Mouse (Mus musculus) kidney, embryonic 16.5 days (tissue): ENCODE measurements around the gene Adprhl2. TPM values are rescaled to one million over a fixed set of nuclear protein-coding genes. Genes with fewer than 3 reads are reported as not detected.

Experiments used
- ATAC-seq: fragments of 200-750 bp; cut with Nextera tagmentation; 2 replicates; pipeline ENCODE4 v1.8.0; 2017; ENCODE audit warnings: moderate TSS enrichment; ENCODE audit not compliant: low FRiP score, low TSS enrichment
- H3K27ac ChIP-seq: fragments of 300-500 bp; sonication (generic); 2 replicates; pipeline ENCODE4 v1.5.1; 2014; ENCODE audit warnings: low read length
- H3K27me3 ChIP-seq: fragments of 300-500 bp; sonication (generic); 2 replicates; pipeline ENCODE4 v1.6.1; 2014; ENCODE audit warnings: low read length, control low read depth, mixed read lengths; ENCODE audit not compliant: insufficient read depth
- H3K36me3 ChIP-seq: fragments of 300-500 bp; sonication (generic); 2 replicates; pipeline ENCODE4 v1.6.1; 2014; ENCODE audit warnings: low read length, control low read depth, mixed read lengths; ENCODE audit not compliant: insufficient read depth
- H3K4me1 ChIP-seq: fragments of 300-500 bp; sonication (generic); 2 replicates; pipeline ENCODE4 v1.6.1; 2014; ENCODE audit warnings: low read length, control low read depth, mixed read lengths; ENCODE audit not compliant: insufficient read depth
- H3K4me2 ChIP-seq: fragments of 300-500 bp; sonication (generic); replicated peaks from 2 replicates; pipeline ENCODE4 v1.6.1; 2014; ENCODE audit warnings: low read depth, low read length
- H3K4me3 ChIP-seq: fragments of 300-500 bp; sonication (generic); 2 replicates; pipeline ENCODE4 v1.5.1; 2014; ENCODE audit warnings: mild to moderate bottlenecking, low read length
- H3K9ac ChIP-seq: fragments of 300-500 bp; sonication (generic); replicated peaks from 2 replicates; pipeline ENCODE4 v1.6.1; 2014; ENCODE audit warnings: low read length
- H3K9me3 ChIP-seq: fragments of 300-500 bp; sonication (generic); 2 replicates; pipeline ENCODE4 v1.6.1; 2016; ENCODE audit warnings: low read length, control low read depth
- WGBS: fragments of 180-500 bp; shearing (Covaris S2); extraction: QIAGEN DNeasy Blood & Tissue Kit; methylation state at CpG from one replicate; pipeline ENCODE4 v1.1.7; 2014; 5-methylcytosine and 5-hydroxymethylcytosine counted together
- polyA plus RNA-seq: library from polyadenylated mRNA; unstranded; fragments of >200 nt; fragmentation: Nextera tagmentation; extraction: Ambion mirVana; gene quantifications from 2 replicates; pipeline ENCODE4 v1.2.1, GENCODE M21; 2015

Adprhl2 gene
- polyA plus RNA-seq: 85.3 and 91.6 TPM in 2 replicates

DNA sequence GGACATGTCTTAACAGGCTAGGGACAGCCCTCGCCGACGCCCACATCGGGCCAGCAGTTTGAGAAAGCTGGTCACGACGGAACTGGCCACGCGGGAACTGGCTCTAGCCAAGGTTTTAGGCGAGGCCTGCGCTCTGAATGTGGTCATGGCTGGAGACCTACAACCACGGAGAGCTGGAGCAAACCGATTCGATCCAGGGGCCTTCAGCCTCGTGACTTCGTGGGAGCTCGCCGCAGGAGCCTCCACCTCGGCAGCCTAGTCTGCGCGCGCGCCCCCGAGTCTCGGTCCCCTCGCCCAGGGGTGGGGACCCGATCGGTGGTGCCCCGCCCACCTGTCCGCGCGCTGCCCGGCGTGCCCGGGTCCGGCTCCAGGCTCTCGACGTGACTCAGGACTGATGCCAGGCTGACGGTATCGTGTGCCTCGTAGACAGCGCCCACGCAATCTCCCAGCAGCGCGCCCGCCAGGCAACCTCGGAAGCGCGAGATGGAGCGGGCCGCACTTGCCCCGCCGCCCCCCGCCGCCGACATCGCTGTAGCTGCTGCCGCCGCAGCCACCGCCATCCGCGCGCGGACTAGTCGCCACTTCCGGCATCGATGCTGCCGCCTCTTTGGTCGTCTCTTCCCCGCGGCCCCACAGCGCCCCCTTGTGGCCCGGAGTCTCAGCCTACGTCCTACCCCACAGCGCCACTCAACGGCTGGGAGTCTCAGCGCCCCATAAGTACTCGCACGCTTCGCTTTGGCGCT, at the start of gene Adprhl2:
Gene Adprhl2 (minus strand): TSS at position 593 of the 743 bp plus-strand sequence.
- under 1% methylated on average over 80 of the region's 80 CpGs for whole genome bisulfite sequencing
- peak; percentile 86 for ATAC-seq

GRCm38 (mm10) chr4:126360069-126360468, 38.6 kb upstream of the Adprhl2 start:
- H3K4me2 ChIP-seq: no peak overlapping the region
- no peaks in the 10 kb centered on the region for H3K27me3 ChIP-seq
- no peak overlapping the region for H3K4me3 ChIP-seq
- H3K9me3 ChIP-seq: no peaks in the 10 kb centered on the region
- 95% methylated on average over 1 of the region's 1 CpGs for WGBS
- peaks cover 19% of the 10 kb centered on the region; the same call in 1 of the 2 replicates for H3K36me3 ChIP-seq
- ATAC-seq: no peak
- H3K9ac ChIP-seq: no peak overlapping the region
- H3K4me1 ChIP-seq: no peaks in the 10 kb centered on the region
- no peak overlapping the region for H3K27ac ChIP-seq

More for the DNA sequence above, at the start of gene Adprhl2:
- Histone ChIP-seq H3K27ac (peak within 1 kb of the TSS; percentile 71), H3K36me3 (peaks cover 24% of the 10 kb centered on the region), H3K4me3 (peak within 1 kb of the TSS; percentile 76), H3K27me3 (peaks cover 7% of the 10 kb centered on the region; the same call in 1 of the 2 replicates), H3K9ac (peak within 1 kb of the TSS; percentile 84), H3K9me3 (no peaks in the 10 kb centered on the region), H3K4me1 (peaks cover 16% of the 10 kb centered on the region), H3K4me2 (peak within 1 kb of the TSS; percentile 90)

- 83% methylated on average over 4 of the region's 4 CpGs for WGBS
- ATAC-seq: no peak
These were observed 21.9 kb upstream of the Adprhl2 start for GRCm38 (mm10) chr4:126343451-126343850.

DNA sequence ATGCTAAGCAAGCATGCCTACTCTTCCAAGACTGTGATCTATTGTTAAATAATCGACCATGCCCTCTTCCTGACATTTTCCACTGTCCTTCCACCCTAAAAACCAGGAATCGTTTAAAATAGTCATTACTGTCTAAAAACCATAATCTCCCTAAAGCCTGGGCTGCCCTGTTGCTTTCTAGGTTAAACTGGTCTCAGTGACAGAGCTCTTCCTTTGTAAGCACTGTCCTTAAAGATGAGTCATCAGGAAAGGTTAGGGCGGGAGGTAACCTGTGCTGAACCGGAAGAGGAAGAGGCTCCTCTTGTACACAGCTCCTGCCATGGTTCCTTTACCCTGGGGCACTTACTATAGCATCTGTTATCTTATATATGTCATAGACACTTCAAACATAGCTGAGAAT, 18.0 kb upstream of the Adprhl2 start:
- H3K36me3 ChIP-seq: no peaks in the 10 kb centered on the region
- no peak overlapping the region for H3K9ac ChIP-seq
- no peaks in the 10 kb centered on the region for H3K4me1 ChIP-seq
- no peaks in the 10 kb centered on the region for H3K9me3 ChIP-seq
- H3K27ac ChIP-seq: no peak overlapping the region
- no peak overlapping the region for H3K4me3 ChIP-seq
- WGBS: 58% methylated on average over 4 of the region's 4 CpGs
- no peak for ATAC-seq
- H3K27me3 ChIP-seq: no peaks in the 10 kb centered on the region
- no peak overlapping the region for H3K4me2 ChIP-seq

More at GRCm38 (mm10) chr4:126343451-126343850, 21.9 kb upstream of the Adprhl2 start:
- H3K4me3 ChIP-seq: no peak overlapping the region
- no peak overlapping the region for H3K27ac ChIP-seq
- no peak overlapping the region for H3K4me2 ChIP-seq
- H3K9me3 ChIP-seq: no peaks in the 10 kb centered on the region
- H3K27me3 ChIP-seq: no peaks in the 10 kb centered on the region
- no peaks in the 10 kb centered on the region for H3K4me1 ChIP-seq
- no peak overlapping the region for H3K9ac ChIP-seq
- peaks cover 17% of the 10 kb centered on the region for H3K36me3 ChIP-seq

GRCm38 (mm10) chr4:126332358-126332757, 10.9 kb upstream of the Adprhl2 start:
- H3K4me3 ChIP-seq: no peak overlapping the region
- H3K4me1 ChIP-seq: no peaks in the 10 kb centered on the region
- no peak overlapping the region for H3K9ac ChIP-seq
- H3K4me2 ChIP-seq: no peak overlapping the region
- H3K9me3 ChIP-seq: no peaks in the 10 kb centered on the region
- no peaks in the 10 kb centered on the region for H3K27me3 ChIP-seq
- H3K36me3 ChIP-seq: 0 out of 2 replicates have a peak, but pooled peaks cover 4% of the 10 kb centered on the region
- H3K27ac ChIP-seq: no peak overlapping the region
- ATAC-seq: no peak
- 53% methylated on average over 3 of the region's 3 CpGs for WGBS

DNA sequence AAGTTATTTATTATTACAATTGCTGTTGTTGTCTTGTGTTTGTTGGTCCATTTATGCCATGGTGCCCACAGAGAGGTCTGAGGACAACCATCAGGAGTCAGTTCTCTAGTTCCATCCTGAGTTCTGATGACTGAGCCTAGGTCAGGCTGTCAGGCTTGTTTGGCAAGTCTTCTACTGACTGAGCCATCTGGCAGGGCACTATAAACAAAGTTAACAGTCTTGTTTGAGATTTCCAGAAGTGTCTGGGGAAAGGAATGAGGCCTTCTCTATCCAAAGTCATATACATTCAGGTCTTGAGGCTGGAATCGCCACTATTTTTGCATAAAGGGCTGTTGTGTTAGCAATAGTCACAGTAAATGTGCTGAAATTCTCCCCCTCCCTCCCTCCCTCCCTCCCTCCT, 10.2 kb upstream of the Adprhl2 start:
- no peak for ATAC-seq
- Histone ChIP-seq H3K36me3 (0 out of 2 replicates have a peak, but pooled peaks cover 4% of the 10 kb centered on the region), H3K4me1 (no peaks in the 10 kb centered on the region), H3K27ac (no peak overlapping the region), H3K9me3 (no peaks in the 10 kb centered on the region), H3K4me2 (no peak overlapping the region), H3K4me3 (no peak overlapping the region), H3K27me3 (no peaks in the 10 kb centered on the region), H3K9ac (no peak overlapping the region)
- 68% methylated on average over 1 of the region's 1 CpGs for WGBS

- Histone ChIP-seq H3K36me3 (0 out of 2 replicates have a peak, but pooled peaks cover 4% of the 10 kb centered on the region), H3K9ac (no peak overlapping the region), H3K4me1 (peaks cover 4% of the 10 kb centered on the region), H3K4me2 (no peak overlapping the region), H3K9me3 (no peaks in the 10 kb centered on the region), H3K4me3 (no peak overlapping the region), H3K27me3 (no peaks in the 10 kb centered on the region), H3K27ac (no peak overlapping the region)
- 95% methylated on average over 4 of the region's 4 CpGs for WGBS
- no peak for ATAC-seq
These were observed 8.8 kb upstream of the Adprhl2 start for GRCm38 (mm10) chr4:126330295-126330694.

DNA sequence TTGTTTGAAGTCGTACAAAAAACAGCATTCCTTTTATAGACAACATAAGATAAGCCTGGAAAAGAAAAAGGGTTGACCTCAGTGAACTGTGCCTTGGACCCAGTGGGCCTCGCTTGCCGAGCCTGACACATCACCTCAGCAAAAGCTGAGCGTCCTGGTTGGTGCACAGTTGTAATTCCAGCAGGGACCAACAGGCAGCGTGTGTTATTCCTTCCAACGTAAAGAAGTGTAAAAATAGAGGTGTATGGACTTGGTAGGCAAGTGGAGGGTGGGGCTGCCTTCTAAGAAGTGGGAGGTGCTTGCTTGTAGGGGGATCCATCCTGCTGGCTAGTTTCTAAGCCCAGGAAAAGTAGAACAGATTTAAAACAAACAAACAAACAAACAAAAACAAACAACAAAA, 4.5 kb upstream of the Adprhl2 start:
- H3K9me3 ChIP-seq: no peaks in the 10 kb centered on the region
- peaks cover 7% of the 10 kb centered on the region; the same call in 1 of the 2 replicates for H3K27me3 ChIP-seq
- H3K27ac ChIP-seq: no peak overlapping the region
- 19% methylated on average over 6 of the region's 6 CpGs for WGBS
- no peak for ATAC-seq
- H3K4me2 ChIP-seq: no peak overlapping the region
- H3K36me3 ChIP-seq: no peaks in the 10 kb centered on the region
- H3K9ac ChIP-seq: no peak overlapping the region
- H3K4me1 ChIP-seq: peaks cover 8% of the 10 kb centered on the region
- no peak overlapping the region for H3K4me3 ChIP-seq

- peak within 1 kb of the TSS; percentile 31 for H3K4me3 ChIP-seq
- peaks cover 13% of the 10 kb centered on the region for H3K4me1 ChIP-seq
- no peaks in the 10 kb centered on the region for H3K36me3 ChIP-seq
- H3K4me2 ChIP-seq: peak within 1 kb of the TSS; percentile 50
- no peak within 1 kb of the TSS for H3K27ac ChIP-seq
- ATAC-seq: peak; percentile 31; the same call in 1 of the 2 replicates
- peak within 1 kb of the TSS; percentile 50 for H3K9ac ChIP-seq
- 8% methylated on average over 23 of the region's 23 CpGs for WGBS
- peaks cover 7% of the 10 kb centered on the region; the same call in 1 of the 2 replicates for H3K27me3 ChIP-seq
- no peaks in the 10 kb centered on the region for H3K9me3 ChIP-seq
These were observed 3.9 kb upstream of the Adprhl2 start, which contains the start of gene Tekt2 for GRCm38 (mm10) chr4:126325281-126325861. Gene Tekt2, minus strand, starts transcription at chr4:126325688.

DNA sequence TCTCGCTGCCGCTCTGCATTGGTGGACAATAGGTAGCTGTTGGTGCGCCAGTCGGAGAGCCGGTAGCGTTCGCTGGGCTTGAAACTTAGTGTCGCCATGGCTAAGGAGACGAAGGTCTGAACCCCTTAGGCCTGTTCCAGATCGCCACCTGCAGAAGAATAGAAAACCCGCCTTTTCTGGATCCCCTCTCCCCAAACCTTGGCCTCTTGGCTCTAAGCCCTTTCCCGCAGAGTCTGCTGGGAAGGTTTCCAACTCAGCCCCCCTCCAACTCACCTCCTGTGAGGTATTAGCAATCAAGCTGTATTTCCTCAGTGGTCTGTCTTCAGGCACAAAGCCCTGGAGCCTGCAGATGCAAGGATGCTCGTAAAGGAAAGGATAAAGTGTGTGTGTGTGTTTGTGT, 3.4 kb upstream of the Adprhl2 start:
- Histone ChIP-seq H3K4me2 (peak overlapping the region; percentile 50), H3K4me1 (peaks cover 16% of the 10 kb centered on the region), H3K27ac (no peak overlapping the region), H3K36me3 (no peaks in the 10 kb centered on the region), H3K9ac (peak overlapping the region; percentile 50; the same call in 1 of the 2 replicates), H3K9me3 (no peaks in the 10 kb centered on the region), H3K4me3 (no peak overlapping the region), H3K27me3 (peaks cover 7% of the 10 kb centered on the region; the same call in 1 of the 2 replicates)
- WGBS: 28% methylated on average over 13 of the region's 13 CpGs
- no peak for ATAC-seq
